Mouse (Mus musculus) erythroblast, embryonic 14.5 days (primary cell): Measurements from ENCODE around the gene Ufsp1. TPM values are rescaled to one million over a fixed set of nuclear protein-coding genes. Genes with fewer than 3 reads are reported as not detected.
A peak's percentile ranks its signal among the peaks of the same experiment; 100 is the strongest.

ENCODE experiments used
- H3K27me3 ChIP-seq: 2 replicates; pipeline ENCODE4 v1.6.1; 2012; ENCODE audit warnings: inconsistent platforms; ENCODE audit not compliant: control insufficient read depth
- H3K36me3 ChIP-seq: 2 replicates; pipeline ENCODE4 v1.6.1; 2012; ENCODE audit warnings: mild to moderate bottlenecking, inconsistent platforms; ENCODE audit not compliant: control insufficient read depth
- H3K4me1 ChIP-seq: 2 replicates; pipeline ENCODE4 v1.6.1; 2012; ENCODE audit warnings: inconsistent platforms; ENCODE audit not compliant: control insufficient read depth
- H3K4me3 ChIP-seq: replicated peaks from 2 replicates; pipeline ENCODE3; 2012; ENCODE audit warnings: moderate library complexity, mild to moderate bottlenecking, inconsistent platforms
- H3K9me3 ChIP-seq: 2 replicates; pipeline ENCODE4 v1.6.1; 2012; ENCODE audit warnings: low read length, inconsistent platforms, mixed read lengths; ENCODE audit not compliant: control insufficient read depth
- GATA1 ChIP-seq: IDR thresholded peaks from 2 replicates; pipeline ENCODE4 v1.6.1; 2012; ENCODE audit warnings: low read length, inconsistent platforms, mixed read lengths
- TAL1 ChIP-seq: IDR thresholded peaks from 3 replicates; pipeline ENCODE4 v1.6.1; 2012; ENCODE audit warnings: low read length, inconsistent platforms, mixed read lengths
- polyA plus RNA-seq: library from polyadenylated mRNA; stranded (reverse); fragments of >175 nt; gene quantifications from 2 replicates; pipeline ENCODE4 v1.2.3, GENCODE M21; 2012

Gene Ufsp1
- polyA plus RNA-seq, 1 experiment, result 14.1 TPM

GRCm38 (mm10) chr5:137320996-137321395, 26.6 kb downstream of the Ufsp1 start:
- Histone ChIP-seq H3K4me1 (peaks cover 27% of the 10 kb centered on the region), H3K36me3 (no peaks in the 10 kb centered on the region; the same call in 1 of the 2 replicates)
- TF ChIP-seq GATA1, result no peak
- no peak for TF ChIP-seq TAL1

DNA sequence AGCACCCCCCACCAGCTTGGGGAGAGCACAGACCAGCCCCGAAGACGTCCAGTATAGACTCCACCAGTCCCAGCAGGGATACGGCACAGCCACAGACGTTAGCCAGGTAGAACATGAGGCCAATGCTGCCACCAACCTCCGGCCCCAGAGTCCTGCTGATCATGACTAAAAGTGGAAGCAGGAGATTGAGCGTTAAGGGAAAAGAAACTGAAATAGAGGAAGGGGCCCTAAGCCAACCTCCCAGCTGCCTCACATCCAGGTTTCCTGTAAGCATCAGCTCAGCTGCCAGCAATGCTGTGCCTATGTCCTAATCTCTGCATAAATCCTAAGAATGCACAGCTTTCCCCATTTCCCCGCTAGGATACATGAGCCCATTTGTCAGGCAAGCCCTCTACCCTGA, 36.5 kb downstream of the Ufsp1 start:
- H3K27me3 ChIP-seq, result peaks cover 2% of the 10 kb centered on the region; the same call in 1 of the 2 replicates
- H3K4me3 ChIP-seq, result no peak overlapping the region
- peaks cover 17% of the 10 kb centered on the region for H3K4me1 ChIP-seq
- H3K9me3 ChIP-seq, result no peaks in the 10 kb centered on the region
- H3K36me3 ChIP-seq, result no peaks in the 10 kb centered on the region
- TF ChIP-seq TAL1 (no peak), GATA1 (no peak)

More at GRCm38 (mm10) chr5:137320996-137321395, 26.6 kb downstream of the Ufsp1 start:
- no peak overlapping the region for H3K4me3 ChIP-seq
- H3K27me3 ChIP-seq, result no peaks in the 10 kb centered on the region
- no peaks in the 10 kb centered on the region for H3K9me3 ChIP-seq

DNA sequence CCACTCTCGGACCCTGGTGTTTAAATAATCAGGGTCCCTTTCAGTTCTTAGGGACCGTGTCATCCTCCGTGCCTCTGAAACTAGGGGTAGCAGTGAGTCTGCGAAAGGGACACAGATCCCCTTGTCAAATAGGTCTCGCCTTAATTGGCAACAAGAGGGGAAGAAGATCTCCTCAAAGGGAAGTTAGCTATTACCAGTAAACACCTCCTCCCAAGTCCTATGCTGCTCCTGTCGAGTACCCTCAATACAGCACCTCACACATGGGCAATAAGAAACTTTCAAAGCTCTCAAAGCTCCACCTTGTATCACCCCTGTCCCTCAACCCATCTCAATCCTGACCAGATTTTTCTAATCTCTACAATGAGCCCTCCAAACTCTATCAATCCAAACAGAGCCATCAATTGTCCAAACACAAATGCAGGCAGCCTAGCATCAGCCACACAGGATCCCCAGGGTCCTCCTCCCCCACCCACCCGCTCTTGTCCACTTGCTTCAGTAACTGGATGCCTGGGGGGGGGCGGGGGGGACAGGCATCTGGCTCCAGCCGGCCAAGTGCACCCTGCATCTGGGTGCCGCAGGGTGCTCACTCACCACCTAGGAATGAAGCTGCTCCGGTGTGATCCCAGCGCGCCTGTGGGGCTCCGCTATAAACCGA, 38.6 kb downstream of the Ufsp1 start:
- Histone ChIP-seq H3K9me3 (no peaks in the 10 kb centered on the region), H3K27me3 (peaks cover 2% of the 10 kb centered on the region; the same call in 1 of the 2 replicates), H3K4me3 (peak overlapping the region; percentile 66), H3K36me3 (no peaks in the 10 kb centered on the region), H3K4me1 (peaks cover 30% of the 10 kb centered on the region)
- no peak for TF ChIP-seq TAL1
- TF ChIP-seq GATA1, result no peak

- peak within 1 kb of the TSS; percentile 66 for H3K4me3 ChIP-seq
- TF ChIP-seq TAL1 (no peak), GATA1 (no peak)
- H3K36me3 ChIP-seq, result no peaks in the 10 kb centered on the region
- H3K27me3 ChIP-seq, result peaks cover 2% of the 10 kb centered on the region
- no peaks in the 10 kb centered on the region for H3K9me3 ChIP-seq
- peaks cover 36% of the 10 kb centered on the region for H3K4me1 ChIP-seq
These were observed 39.2 kb downstream of the Ufsp1 start, which contains the start of gene Slc12a9 for GRCm38 (mm10) chr5:137333512-137334174. Gene Slc12a9, minus strand, starts transcription at chr5:137333597.

- Histone ChIP-seq H3K4me1 (peaks cover 43% of the 10 kb centered on the region), H3K4me3 (no peak overlapping the region), H3K27me3 (peaks cover 9% of the 10 kb centered on the region), H3K36me3 (no peaks in the 10 kb centered on the region), H3K9me3 (no peaks in the 10 kb centered on the region)
- no peak for TF ChIP-seq GATA1
- no peak for TF ChIP-seq TAL1
These were observed 39.9 kb downstream of the Ufsp1 start for GRCm38 (mm10) chr5:137334317-137334716.

GRCm38 (mm10) chr5:137335066-137335465, 40.6 kb downstream of the Ufsp1 start:
- TF ChIP-seq TAL1, result no peak
- TF ChIP-seq GATA1, result no peak
- Histone ChIP-seq H3K9me3 (no peaks in the 10 kb centered on the region), H3K4me1 (peaks cover 48% of the 10 kb centered on the region), H3K4me3 (no peak overlapping the region), H3K36me3 (no peaks in the 10 kb centered on the region), H3K27me3 (peaks cover 16% of the 10 kb centered on the region)

- H3K27me3 ChIP-seq, result peaks cover 19% of the 10 kb centered on the region
- H3K9me3 ChIP-seq, result no peaks in the 10 kb centered on the region
- no peaks in the 10 kb centered on the region for H3K36me3 ChIP-seq
- H3K4me1 ChIP-seq, result peaks cover 49% of the 10 kb centered on the region
- H3K4me3 ChIP-seq, result no peak overlapping the region
- TF ChIP-seq TAL1 (no peak), GATA1 (no peak)
These were observed 42.8 kb downstream of the Ufsp1 start for GRCm38 (mm10) chr5:137337190-137337589.

GRCm38 (mm10) chr5:137338256-137338655, 43.8 kb downstream of the Ufsp1 start:
- H3K27me3 ChIP-seq, result peaks cover 19% of the 10 kb centered on the region
- H3K36me3 ChIP-seq, result no peaks in the 10 kb centered on the region
- peaks cover 43% of the 10 kb centered on the region for H3K4me1 ChIP-seq
- no peaks in the 10 kb centered on the region for H3K9me3 ChIP-seq
- H3K4me3 ChIP-seq, result peak overlapping the region; percentile 59
- TF ChIP-seq TAL1 (no peak), GATA1 (no peak)

GRCm38 (mm10) chr5:137338663-137339289, 44.3 kb downstream of the Ufsp1 start:
- Histone ChIP-seq H3K9me3 (no peaks in the 10 kb centered on the region), H3K36me3 (no peaks in the 10 kb centered on the region), H3K4me3 (peak overlapping the region; percentile 59), H3K4me1 (peaks cover 38% of the 10 kb centered on the region), H3K27me3 (peaks cover 19% of the 10 kb centered on the region)
- no peak; the same call in 2 of the 3 replicates for TF ChIP-seq TAL1
